Mouse (Mus musculus) kidney, postnatal 14 days (tissue): Measurements from ENCODE around the gene Tead3.

Experiments
- DNase-seq: peaks from one replicate; pipeline ENCODE4 v3.0.0; 2022; ENCODE audit warnings: mixed read lengths

Gene Tead3

DNA sequence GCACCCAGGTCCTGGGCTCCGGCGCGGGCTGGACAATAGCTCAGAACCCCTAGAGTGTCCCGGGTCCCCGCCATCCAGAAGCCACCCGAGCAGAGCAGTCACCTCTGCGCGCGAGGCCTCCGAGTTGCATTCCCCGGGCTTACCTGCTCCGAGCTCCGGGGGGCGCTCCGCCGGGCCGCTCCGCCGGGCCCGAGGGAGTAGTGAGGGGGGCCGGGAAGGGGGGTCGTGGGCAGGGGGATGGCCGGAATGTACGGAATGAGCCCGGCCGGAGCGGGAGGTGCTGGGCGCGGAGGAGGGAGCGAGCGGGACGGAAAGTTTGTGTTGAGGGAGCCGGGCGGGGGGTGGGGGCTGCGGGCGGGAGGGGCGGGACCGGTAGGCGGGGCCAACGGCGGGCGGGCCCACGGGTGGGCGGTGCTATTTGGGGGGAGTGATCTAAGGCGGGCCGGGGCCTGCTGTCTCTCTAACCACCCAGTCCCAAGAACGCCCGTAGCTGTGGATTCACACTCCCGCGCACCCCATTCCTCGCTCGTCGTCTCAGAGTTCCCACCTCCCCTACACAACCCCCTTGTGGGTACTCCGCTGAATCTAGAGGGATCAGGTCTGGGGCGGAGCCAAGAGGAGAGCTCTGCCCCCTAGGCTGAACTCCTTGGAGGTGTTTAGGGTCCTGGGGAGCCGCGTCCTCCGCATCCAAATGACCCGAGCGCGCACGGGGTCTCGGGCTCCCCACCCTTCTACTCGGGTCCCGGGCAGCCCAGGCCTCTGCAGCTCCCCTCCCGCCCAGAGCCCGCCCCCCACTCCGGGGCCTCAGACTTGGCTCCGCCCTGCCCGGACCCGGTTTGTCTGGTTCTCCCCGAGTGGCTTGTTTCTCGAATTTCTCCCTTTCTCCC, at the start of gene Tead3:
Gene Tead3 (minus strand): TSS at position 352 of the 887 bp plus-strand sequence.
- peak; percentile 92 for DNase-seq

DNA sequence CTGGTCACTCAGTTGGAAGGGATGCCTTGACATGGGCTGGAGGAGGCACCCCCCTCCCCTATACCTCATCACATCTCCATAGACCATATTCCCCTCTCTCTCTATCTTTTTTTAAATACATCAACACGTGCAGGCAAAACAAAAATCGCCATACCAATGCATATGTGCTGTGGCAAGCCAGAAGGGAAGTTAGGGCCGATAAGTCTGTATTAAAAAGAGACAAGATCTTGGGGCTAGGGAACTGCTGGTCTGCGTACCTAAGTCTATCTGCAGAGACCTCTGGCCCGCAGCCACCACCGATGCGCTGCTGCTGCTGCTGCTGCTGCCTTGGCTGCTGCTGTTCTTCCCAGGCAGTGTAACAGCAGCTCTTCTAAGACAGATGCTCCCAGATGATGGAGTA, 44.4 kb upstream of the Tead3 start:
- no peak for DNase-seq

DNA sequence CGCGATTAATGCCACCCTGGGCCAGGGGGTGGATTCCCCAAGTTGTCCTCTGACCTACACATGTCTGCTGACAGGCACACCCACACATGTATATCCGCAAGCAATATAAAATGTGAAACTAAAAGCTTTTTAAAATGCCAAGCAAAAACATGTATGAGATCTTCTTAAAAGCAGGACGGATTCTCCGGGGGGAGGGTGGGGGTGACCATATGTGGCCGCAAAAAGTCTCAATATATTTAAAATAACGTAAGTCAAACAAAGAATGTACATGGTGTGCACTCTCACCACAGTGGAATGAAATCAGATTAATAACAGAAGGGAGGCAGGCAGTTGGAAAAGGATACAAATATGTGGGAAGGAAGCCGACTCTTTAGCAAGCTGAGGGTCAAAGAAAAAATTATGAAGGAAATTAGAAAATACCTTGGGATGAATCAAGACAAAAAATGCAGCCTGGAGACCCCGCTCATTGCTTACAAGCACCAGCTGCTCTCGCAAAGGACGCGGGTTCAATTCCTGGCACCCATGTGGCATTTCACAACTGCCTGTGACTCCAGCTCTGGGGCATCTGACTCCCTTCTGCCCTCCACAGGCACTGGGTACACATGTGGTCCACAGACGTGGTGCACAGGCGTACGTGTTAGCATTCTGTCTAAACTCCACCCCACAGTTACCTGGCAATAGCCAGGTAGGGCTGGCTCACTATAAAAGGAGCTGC, 43.6 kb upstream of the Tead3 start:
- no peak for DNase-seq

DNA sequence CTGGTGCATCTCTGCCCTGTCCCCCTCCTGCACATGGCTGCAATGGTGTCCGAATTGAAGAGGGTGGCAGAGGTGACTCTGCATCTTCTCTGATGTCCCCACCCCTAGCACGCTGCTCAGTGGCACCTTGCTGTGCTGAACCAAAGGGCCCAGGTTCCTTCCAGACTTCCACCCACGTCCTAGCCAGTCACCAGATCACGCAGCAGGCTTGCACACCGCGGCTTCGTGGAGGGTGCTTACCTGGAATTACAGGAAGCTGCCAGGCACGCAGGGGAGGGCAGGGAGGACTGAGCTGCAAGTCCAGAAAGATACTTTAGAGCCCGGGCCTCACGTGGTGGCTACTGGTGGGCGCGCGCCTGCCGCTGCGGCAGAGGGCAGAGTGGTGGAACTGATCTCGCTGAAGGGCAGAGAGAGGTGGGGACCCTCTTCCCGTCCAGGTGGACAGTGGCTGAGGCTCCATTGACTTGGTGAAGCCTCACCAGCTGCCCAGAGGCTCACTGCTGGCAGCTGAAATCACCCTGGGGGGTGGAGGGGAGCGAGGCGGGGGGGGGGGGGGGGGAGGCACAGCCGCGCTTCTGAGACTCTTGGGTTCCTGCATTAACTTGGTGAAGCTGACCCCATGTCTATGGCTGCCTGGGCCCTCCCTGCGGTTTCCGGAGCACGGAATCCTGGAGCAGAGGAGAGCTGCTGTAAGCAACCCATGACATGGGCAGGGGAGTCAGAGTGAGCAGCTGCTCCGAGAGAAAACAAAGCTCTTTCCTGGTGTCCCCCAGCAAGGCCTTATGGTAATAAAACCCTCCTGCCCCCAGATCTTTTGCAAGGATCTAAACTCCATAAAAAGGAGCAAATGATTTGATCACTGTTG, 41.2 kb upstream of the Tead3 start:
- no peak for DNase-seq

DNA sequence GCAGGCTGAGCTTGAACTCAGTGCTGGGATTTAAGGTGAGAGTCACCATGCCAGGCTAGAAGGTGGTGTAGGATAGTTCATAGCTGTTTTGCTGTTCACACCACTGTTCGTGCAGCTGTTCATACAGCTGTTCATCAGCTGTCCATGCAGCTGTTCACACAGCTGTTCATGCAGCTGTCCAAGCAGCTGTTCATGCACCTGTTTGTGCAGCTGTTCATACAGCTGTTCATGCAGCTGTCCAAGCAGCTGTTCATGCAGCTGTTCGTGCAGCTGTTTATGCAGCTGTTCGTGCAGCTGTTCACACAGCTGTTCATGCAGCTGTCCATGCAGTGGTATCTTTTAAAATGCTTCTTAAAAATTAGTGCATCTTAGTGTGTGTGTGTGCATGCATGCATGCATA, 37.9 kb upstream of the Tead3 start:
- DNase-seq, result no peak

DNA sequence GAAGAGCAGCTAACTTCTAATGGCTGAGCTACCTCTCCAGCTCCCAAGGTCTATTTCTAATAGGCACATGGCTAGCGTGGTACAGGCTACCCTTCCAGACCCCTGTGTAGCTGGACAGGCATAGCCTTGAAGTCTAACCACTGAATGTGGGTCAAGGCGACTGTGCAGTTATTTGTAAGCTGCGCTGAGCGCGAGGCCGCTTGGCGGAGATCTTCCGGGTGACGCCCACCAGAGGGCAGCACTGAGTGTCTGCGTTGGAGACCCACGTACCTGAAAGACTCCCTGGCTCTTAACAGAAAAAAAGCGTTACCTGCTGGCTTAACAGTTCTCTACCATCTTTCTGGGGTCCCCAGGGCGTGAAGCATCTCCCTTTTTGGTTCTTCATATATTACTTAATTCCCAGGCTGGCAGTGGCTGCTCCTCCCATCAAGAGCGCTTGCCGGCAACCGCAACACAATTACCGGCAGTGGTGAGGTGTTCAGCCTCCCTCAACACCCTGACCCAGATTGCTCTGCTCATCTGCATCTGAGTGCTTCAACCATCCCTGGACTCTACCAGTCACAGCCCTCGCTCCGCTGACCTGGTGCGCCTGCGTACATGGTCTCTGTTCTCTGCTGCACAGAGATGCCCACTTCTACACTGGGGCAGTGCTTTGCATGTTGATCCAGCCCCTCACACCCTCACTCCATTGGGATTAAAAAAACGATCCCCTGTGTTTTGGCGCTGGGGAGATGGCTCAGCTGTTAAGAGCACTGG, 35.7 kb upstream of the Tead3 start:
- peak; percentile 86 for DNase-seq

DNA sequence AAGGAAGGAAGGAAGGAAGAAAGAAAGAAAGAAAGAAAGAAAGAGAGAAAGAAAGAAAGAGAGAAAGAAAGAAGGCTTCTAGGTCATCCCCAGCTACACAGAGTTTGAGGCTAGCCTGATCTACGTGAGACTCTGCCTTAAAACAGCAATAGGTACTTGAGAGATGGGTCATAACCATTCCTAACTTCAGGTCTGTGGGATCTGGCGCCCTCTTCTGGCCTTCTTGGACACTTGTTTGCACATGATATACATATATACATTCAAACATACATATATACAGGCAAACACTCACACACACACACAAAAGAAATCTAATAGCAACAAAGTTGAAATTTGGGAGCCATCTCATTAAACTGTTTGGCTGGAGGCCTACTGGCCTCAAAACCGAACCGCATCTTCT, 33.7 kb upstream of the Tead3 start:
- DNase-seq, result no peak

DNA sequence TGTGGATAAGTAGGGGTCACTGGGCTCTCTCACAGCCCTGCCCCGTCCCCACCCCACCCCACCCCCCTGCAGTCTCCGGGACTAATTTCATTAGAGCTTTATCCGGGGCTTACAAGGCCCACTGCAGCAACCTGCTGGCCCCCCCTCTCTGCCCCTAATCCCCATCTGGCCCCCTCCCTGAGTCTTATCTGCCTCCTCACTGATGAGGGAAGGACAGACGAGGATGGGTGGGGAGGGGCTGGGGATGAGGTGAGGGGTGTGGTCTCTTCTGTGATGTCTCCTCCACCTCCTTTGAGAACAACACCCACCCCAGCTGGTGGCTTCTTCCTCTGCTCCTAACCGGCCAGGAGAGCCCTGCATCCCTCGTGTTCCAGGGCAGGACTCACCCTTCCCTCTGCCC, 29.6 kb upstream of the Tead3 start:
- no peak for DNase-seq

DNA sequence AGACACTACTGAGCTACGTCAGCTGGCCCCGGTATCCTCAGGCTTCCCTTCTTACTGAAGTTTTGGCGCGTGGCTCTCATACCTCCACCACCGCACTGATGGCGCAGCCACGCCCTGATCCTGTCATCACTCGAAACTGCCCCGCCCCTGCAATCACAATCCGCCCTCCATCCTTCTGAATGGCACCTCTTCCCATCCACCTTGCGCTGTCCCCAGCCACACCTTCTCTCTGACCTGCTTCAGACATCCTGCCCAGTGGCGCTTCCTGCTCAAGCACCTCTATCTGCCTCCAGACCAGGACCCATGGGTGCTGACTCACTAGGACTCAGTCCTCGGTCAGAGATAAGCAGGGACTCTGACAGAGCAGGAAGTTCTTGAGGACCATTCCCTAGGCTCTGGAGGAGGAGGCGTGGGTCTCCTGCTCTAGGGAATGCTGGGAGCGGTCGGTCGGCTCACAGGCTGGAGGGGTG, 25.0 kb upstream of the Tead3 start:
- DNase-seq, result no peak

DNA sequence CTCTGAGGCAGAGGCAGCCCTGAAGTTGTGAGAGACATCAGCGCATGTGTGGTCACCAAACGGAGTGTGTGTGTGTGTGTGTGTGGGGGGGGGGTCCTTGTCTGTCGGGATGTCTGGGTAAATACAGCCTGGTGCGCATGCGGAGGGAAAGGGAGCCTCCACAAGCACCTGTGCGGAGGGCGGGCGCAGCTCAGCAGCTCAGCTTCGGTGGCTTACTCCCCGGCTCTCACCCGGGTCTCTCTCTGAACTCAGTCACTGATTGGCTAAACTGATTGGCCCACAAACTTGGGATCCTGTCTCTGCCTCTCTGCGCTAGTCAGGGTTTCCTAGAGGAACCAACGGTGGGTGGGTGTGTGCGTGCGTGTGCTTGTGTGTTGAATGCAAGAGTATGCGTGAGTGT, 23.9 kb upstream of the Tead3 start:
- DNase-seq, result no peak

DNA sequence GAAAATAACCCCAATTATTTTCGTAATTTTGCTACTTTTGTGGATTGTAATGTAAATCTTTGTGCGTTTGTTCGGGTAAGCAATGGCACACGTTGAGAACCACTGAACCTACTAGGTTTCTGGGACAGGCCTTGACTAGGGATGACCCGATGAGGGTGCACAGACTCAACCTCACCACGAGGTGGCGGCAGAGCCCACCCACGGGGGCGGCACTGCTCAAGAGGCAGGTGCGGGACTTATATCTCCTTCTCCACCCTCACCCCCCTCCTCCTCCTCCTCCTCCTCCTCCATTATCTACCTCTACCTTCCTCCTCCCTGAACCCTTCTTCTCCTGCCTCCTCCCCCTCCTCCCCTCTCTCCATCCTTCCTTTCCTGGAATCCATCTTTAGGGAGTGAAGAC, 23.2 kb upstream of the Tead3 start:
- peak; percentile 41 for DNase-seq

DNA sequence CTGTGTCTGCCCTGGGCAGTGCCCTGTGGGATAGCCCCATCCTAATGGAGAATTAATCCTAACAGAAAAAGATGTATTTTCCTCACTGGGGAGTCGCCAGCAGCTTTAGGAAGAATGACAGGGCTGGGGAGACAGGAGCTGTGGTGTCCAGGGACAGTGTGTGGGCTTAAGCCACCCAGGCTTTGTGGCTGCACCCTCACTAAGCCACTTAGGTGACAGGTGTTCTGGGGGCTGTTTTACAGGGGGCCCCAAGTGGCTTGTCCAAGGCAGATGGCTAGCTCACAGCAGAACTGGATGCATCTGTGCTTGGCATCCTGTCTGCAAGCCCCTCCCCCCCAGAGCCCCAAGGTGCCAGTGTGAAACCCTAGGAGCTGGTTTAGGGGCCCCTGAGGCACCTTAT, 21.3 kb upstream of the Tead3 start:
- DNase-seq, result no peak

DNA sequence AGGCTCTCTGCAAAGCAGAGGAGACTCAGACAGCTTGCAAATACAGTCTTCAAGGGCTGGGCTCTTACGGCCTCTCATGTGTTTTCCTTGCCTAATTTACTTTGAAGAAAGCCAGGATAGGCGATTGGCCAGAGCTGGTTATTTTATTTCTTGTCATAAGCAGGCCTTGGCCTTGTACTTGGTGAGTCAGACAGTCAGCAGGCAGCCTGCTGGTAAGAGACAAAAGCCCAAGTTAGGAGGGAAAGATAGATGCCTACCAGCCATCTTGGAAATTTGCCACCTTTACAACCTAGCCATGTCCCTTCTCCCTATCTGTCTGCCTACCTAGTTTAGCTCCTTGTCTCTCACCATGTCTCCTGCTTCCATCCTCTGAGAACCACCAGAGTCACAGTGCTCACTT, 20.7 kb upstream of the Tead3 start:
- no peak for DNase-seq

DNA sequence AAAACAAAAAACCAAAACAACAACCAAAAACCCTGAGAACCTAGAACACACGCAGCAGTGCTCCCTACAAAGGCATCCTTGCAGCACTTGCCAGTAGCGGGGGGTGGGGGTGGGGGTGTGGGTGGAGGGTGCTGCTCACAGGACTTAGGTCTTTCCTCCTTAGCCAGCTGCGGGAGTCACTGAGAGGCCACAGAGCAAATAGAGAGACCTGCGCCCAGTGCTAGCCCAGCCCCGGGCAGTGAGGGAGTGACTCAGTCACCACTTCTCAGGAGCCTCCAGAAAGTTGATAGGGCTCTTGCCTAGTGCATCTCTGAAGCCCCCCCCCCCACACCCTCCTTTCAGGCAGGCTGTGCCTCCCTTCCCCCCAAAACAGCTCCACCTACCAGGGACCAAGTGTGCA, 18.4 kb upstream of the Tead3 start:
- no peak for DNase-seq

DNA sequence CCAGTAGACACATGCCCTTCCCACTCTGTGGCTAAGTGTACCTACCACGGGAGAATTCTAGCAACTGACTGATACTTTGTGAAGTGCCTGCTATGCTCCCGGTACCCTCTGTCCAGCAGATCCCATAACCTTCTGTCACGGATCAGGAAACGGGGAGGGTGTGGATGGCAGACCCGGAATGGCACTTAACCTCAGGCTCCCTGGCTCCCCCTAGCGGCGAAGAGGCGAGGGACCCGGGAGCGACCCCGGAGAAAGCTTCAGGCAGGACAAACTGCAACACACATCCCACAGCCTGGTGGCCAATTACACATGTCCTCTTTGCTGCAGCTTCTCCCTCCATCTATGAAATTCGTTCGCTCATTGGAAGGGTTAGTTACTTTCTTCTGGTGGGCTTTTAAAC, 17.8 kb upstream of the Tead3 start:
- peak; percentile 88 for DNase-seq

DNA sequence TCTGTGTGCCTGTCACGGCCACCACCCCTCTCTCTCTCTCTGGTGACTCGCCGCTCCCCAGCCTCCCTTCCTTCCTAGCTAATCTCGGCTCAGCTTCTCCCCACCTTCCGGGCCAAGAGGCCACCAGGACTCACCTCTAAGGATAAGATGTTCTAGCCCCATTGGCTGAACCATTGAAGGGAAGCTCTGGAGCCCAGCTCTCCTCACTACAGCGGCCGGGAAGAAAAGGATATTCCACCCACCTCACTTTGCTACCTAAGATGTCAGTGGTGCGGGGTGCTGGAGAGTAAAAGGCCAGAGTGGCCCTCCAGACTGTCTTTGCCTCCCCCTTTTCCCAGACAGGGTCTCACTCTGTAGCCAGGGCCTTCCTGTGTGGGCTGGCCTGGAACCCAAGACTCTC, 14.5 kb upstream of the Tead3 start, which contains the start of gene Tulp1:
Gene Tulp1 (minus strand): TSS at position 101 of the 400 bp plus-strand sequence.
- no peak for DNase-seq

DNA sequence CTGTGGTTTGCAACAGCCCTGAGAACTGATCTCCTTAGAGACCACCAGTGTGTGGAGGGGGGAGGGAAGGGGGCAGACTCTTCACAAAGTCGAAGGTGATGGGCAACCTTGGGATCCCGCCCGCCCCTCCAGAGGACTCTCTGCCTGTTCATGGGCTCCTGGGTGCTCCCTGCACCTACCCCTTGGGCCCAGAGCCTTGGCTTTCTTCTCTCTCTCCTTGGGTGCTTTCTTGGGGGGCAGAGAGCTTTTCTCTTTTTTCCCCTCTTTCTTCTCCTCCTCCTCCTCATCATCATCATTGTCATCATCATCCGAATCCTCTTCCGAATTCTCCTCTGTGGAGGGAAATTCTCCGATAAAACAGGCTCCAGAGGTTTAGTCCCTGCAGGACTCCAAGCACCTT, 12.9 kb upstream of the Tead3 start:
- no peak for DNase-seq

DNA sequence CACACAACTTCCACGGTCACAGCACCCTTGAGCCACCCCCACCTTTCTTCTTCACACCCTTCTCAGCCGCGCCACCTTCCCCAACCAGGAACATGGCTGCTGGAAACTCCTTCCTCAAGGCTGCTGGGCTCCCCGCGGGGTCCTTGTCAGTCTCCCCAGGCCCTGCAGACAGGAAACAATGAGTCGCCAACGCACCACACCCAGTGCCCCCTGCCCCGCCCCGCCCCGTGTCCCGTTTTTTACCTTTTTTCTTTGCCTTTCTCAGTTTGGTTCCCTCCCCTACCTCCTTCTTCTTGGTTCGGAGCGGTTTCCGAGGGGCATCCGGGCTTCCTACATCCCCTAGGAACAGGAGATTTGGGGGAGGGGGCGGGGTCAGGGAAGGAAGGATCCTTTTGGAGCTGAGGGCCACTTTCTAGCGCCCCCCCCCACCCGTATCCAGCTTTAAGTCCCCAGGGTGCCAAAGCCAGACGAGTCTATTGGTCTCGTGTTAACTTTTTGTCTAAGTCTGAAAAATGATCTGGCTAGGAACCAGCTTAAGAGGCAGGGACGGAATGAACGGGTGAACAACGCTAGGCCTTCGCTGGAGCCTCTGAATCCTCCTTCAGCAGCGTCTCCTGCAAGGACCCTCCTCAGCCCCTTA, 12.2 kb upstream of the Tead3 start:
- no peak for DNase-seq

DNA sequence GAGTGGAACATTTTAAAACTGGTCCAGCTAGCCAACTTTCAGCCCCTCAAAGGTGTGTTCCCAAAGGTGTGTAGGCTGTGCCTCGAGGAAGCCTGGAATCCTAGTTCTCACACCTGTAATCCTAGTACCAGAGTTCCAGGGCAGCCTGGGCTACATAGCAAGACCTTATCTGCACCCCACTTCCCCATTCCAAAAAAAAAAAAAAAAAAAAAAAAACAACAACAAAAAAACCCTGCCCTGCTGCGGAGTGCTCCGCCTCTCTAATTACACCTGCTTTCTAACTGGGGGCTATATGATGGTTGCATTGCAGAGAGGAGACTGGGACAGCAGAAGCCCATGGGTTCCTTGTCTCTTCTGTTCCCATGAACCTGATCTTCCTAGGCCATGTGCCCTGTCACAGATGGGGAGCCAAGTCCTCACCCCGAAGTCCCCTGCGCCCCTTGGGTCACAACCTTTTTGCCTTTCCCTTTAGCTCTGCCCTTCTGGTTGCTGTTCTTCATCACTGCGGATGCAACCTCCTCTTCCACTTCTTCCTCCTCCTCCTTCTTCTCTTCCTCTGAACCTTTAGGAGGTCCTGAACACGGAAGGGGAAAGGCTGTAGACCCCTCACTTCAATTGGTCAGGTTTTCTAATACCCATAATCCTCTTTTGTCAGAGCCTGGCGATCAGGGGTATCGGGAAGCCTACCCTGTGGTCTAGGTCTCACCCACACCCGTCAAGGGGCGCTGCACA, 11.5 kb upstream of the Tead3 start:
- DNase-seq, result no peak

DNA sequence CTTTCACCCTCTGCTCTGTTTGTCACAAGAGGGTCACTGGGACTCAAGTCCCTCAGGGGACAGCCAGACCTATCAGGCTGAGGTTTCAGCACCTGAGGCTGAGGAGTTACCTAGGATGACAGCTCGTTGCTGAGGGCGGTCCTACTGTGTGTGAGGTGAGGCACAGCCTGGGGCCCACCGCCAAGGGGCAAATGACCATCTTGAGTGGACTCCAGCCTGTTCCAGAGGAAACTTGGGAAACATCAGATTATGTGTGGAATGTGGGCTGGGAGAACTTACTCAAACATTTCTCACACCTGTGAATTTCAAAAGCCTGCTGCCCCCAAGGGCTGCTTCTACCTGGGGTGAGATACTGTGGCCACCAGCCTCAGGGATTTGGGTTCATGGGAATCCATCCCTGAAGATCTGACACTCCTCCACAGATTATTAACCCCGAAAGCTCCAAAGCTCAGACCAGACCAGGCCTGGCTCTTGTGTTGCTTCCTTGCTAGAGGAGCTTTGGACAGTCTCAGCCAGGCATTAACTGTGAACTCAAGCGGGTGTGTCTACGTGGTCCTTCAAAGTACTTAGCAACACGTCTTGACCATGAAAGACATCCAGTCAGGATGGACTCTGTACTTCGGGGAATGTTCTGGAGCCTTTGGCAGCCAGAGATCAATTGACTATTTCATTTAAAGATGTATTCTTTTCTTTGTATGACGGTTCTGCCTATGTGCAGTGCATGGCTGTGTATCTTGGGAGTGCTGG, 10.1 kb upstream of the Tead3 start:
- DNase-seq, result no peak
